Mouse (Mus musculus): ENCODE measurements around the gene Gorasp1.

The Gorasp1 gene

DNA sequence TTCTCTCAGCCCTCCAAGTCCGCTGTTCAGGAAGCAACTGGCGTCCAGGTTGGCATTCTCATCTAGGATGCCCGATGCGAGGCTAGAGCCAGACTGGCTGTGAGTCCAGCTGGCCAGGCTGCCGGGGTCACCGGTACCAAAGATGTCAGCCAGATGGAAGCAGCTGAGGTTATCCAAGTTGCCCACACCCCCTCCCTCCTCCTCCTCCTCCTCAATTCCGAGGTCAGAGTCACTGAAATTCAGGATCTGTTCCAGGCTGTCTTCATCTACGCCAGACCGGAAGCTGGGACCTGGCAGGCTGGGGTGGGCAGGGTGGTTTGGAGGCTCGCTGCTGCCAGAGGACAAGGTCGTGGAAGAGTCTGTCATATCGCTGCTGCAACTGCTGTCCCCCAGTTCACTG, 35.2 kb upstream of the Gorasp1 start:
- DNase-seq (ENCODE audit: extremely low spot score, low spot score), result no peak

DNA sequence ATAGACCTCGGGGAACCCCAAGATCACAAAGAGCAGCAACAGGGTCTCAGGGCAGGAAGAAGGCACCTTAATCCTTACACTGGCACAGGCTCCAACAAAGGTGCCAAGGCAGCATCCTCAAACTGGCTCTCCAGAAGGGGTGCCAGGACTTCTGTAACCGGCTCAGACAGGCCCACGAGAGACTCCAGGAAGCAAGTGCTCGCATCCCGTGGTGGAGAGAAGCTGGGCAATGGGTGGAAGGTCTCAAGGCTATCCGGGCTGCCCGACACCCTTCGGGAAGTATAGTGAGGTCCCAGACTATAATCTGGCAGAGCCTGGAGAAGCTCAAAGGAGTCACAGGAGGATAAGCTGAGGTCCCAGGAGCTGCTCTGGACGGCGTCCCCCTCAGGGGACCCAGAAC, 34.8 kb upstream of the Gorasp1 start:
- DNase-seq (ENCODE audit: extremely low spot score, low spot score), result no peak

DNA sequence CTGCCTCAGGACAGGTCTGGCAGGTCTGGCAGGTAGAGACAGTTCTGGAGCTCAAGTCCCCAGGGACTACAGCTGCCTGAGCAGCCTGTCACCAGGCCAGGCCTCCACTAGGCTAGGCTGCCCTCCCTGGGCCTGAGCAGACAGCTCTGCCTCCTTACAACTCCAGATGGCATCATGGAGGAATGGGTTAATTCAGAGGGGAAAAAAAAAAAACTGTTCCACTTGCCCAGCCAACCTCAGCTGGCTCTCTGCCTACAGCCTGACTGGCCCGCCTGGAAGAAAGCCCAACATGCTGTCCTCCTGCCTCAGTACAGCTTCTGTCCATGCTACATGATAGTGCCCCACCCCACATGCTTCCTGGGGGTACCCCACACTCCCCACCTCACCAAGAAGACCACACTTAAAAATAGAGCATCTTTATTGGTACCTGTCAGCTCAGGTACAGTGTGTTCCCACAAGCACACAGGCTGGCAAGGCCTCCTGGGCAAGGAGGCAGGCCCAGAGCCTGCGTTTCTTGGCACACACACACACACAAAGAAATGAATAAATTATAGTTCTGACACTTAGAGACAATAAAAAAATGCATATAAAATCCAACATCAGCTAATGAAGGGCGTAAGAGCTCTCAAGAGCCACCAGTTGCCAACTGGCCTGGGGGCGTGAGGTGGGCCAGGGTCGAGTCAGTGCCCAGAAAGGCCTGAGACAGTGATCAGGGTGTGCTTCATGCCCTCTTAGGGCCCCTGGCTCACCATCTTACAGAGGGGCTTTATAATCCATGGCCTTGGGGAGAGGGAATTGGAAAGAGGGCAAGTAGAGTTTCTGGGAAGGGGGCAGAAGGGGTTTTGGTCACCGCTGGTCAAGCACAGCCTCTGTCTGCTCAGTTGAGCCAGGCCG, 33.6 kb upstream of the Gorasp1 start:
- no peak for DNase-seq (ENCODE audit: extremely low spot score, low spot score)

DNA sequence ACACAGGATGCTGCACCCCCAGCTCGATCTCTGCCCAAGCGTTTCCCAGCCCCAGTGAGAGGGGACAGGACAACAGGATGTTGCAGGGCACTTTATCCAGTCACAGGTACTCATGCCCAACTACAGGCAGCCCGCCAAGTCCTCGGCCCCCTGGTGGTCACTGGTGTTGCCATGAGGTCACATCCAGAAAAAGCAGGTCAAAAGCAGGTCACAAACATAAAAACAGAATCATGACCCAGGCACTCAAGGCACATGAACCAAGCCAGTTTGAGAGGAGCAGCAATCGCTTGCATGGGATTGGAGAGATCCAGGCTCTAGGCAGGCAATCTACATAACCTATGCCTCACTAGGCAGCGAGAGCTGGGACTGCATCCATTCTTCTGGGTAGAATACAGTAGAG, 32.9 kb upstream of the Gorasp1 start:
- DNase-seq (ENCODE audit: extremely low spot score, low spot score), result peak; percentile 36

DNA sequence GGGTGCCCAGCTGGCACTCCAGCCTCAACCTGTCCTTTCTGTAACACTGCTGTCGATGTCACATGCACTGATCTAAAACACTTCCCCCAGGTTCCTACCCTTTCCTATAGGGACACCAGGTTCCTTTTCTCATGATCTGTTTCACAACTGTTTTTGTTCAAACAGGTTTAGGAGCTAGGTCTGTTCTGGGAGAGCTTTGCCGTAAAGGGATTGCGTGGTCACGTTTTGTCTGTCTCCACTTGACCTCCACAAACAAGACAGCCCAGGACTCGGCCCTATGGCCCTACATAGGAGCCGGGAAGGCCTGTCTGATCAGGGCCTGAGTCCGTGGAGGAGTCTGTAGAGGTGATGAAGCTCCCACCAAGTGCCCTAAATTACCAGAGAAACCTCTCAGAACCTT, 32.4 kb upstream of the Gorasp1 start:
- DNase-seq (ENCODE audit: extremely low spot score, low spot score), result no peak

DNA sequence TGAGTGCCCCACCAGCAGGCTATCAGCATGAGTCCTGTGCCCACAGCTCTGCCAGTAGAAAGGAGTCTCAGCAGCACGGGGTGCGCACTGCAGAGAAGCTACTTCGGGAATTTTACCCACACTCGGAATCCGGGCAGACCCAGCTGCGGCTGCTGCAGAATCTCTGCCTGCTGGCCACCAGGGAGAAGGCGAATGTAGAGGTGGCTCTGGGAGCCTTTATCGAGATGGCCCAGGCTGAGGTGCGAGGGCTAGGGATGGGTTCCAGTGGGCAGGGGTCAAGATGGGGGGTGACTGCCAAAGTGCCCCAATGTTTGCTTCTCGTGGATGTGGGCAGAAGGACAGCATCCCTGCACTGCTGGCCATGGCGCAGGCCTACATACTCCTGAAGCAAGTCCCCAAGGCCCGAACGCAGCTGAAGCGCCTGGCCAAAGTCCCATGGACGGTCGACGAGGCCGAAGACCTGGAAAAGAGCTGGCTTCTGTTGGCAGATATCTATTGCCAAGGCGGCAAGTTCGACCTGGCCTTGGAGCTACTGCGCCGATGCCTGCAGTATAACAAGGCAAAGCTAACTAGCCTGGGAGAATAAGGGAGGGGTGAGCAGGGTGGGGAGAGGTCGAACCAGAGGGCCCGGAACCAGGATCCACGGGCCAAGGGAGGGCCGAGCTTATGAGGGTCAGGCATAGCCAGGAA, 29.0 kb upstream of the Gorasp1 start:
- no peak for DNase-seq (ENCODE audit: extremely low spot score, low spot score)

DNA sequence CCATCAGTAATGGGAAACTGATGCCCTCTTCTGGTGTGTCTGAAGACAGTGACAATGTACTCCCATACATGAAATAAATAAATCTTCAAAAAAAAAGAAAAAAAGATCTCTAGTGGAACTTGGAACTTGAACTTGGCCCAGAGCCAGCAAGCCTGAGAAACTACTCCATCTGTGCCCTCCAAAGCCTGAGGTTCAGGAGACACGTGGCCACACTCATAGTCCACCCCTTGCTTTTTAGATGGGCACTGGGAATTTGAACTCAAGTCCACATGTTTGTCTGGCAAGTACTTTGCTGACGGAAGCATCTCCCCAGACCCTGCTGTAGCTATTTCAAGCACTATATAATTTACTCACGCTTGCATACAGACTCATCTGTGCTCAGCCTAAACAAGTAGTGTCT, 27.8 kb upstream of the Gorasp1 start:
- no peak for DNase-seq (ENCODE audit: extremely low spot score, low spot score)

DNA sequence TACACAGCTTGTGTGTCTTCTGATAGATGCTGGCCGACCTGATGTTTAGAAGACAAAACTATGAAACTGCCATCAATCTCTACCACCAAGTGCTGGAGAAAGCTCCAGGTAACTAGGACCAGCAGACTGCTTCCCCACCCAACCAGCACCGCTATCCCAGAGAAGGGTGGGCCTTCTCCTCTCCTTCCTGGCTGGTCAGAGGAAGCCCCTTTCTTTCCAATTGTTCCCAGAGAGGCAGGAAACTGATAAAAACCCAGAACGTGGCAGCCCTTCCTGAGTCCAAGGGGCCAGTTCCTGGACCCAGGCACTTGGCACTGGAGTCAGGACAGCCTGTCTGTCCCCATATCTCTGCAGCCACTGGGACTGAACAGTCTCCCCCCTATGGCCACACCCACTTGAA, 26.8 kb upstream of the Gorasp1 start:
- no peak for DNase-seq (ENCODE audit: extremely low spot score, low spot score)

DNA sequence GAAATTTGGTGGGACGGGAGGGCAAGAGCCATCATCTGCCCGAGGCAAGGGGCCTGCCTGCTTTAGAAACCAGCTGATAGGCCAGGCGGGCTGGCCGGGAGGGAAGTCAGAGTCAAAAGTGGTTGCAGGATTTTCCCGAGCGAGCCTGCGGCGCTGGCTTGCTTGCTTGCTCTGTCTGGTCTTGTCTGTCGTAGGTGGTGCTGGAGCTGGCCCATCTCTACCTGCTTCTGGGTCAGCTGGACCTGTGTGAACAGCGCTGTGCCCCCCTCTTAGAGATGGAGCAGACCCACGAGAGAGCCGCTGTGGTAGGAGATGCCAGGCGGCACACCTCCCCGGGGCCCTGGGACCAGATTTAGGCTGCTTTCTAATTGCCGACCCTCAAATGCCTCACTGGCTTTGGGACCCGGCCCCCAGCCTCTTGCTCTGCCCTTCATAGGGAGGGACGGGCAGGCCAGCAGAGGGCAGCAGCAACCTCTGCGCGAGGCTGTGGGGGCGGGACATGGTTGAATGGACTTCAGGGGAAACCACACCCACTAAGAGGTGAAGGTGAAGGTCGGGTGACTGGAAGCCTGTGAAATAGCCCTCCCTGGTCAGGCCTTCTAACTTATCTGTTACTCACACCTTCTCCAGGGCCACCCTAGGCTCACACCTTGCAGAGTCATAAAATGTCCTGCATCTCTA, 25.8 kb upstream of the Gorasp1 start:
- DNase-seq (ENCODE audit: extremely low spot score, low spot score), result peak; percentile 79

DNA sequence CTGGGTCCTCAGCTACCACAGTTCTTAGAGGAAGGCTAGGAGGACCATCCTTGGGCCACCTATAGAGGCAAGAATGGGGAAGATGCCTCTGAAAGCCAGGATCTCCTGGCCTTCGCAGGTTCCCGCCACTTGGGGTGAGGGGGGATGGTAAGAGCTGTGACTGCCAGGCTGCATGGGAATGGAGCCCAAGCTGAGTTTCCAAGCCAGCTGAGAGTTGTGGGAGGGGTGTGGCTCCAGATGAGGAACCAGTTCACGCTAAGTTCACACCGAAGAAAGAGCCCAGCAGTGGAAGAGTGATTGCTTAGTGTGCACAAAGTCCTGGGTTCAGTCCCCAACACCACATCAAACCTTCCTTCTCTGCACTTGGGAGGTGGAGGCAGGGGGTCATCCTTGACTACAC, 24.9 kb upstream of the Gorasp1 start:
- no peak for DNase-seq (ENCODE audit: extremely low spot score, low spot score)

DNA sequence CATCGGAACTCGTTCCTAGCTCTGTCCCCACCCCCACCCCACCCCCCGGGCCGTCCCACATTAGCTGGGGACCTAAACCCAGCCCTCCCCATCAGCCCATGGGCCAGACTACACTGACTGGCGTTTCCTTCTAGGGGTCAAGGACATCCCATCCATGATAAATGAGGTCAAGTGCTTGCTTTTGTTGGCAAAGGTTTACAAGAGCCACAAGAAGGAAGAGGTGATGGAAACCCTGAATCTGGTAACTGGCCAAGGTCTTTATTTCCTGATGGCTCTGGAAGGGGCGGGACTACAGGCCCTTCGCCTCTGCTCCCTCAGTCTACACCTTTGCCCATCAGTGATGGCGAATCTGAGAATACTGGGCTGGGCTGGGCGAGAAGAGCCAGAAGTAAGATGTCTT, 21.5 kb upstream of the Gorasp1 start:
- no peak for DNase-seq (ENCODE audit: extremely low spot score, low spot score)

DNA sequence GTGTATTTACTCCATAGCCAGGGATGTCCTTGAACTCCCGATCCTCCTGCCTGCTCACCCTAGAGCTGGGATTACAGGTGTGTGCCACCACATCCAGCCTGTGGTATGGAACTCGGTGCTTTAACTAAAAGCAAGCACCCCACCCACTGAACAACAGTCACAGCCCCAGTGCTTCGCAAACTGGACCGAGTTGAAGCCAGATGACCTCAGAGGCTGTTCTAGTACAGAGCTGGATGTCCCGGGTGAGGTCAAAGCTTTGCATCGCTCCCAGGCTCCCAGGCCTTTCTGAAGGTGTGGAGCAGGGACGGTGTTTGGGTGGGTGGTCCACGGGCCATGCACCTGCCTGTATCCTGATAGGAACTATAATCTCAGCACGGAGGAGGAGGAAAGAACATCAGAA, 14.0 kb upstream of the Gorasp1 start:
- no peak for DNase-seq (ENCODE audit: extremely low spot score, low spot score)

DNA sequence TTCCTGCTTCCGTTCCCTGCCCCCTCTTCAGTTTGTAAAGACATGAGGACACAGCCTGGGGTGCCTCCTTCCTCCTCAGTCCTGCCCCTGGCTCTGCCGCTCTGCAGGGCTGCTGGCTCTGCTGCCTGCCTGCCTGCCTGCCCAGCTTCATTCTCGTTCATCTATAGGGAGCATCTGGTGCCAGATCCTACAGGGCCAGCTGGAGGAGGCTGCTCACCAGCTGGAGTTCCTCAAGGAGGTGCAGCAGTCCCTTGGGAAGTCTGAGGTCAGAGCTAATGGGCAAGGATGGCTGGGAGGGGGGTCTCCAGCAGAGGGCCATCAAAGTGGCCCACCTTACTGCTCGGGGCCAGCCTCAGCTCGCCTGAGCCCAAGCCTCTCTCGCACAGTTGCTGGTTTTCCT, 13.1 kb upstream of the Gorasp1 start:
- DNase-seq (ENCODE audit: extremely low spot score, low spot score), result no peak

DNA sequence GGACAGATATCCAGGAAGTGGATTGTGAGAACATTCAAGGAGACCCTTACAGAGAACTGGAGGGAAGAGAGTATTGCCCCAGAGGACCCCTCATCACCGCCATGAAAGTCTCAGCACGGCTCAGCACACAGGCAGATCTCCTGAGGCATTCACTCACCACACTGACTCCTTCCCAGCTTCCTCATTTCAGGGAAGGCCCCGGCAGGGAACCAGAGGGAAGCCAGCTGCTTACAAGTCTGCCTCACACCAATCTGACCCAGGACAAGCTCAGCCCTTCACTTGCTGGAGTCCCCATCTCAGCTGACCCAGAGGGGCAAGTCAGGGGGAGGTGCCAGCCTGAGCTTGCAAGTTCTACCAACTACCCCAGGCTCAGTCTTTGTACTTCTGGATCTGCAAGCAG, 11.4 kb upstream of the Gorasp1 start:
- no peak for DNase-seq (ENCODE audit: extremely low spot score, low spot score)

DNA sequence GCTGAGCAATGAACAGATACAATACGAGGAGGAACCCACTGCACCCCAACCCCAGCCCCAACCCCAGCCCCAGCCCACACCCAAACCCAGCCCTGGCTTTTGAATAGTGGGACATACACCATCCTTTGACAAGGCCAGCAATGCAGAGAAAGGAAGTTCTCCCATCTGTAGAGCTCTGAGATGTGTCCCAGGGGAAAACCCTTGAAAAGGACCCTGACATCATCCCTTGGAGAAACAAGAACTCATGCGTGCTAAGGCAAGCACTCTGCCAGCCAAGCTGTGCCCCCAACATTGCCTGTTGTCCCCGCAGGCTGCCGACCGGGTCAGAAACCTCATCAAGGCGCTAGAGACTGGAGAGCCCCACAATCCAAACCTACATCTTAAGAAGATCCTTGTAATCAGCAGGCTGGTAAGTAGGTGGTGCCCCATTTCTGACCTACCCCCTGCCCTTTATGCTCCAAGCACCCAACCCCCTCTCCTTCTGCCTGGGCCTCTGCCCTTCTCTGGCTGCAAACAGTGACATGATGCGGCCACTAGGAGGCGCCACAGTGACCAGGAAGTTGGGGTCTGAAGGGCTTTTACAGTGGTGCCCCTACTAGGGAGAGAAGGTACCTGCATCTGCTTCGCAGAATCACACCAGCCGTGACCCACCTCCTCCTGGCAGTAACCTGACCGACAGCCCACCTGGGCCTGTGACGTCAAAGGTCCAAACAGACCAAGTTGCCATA, 8.0 kb upstream of the Gorasp1 start:
- no peak for DNase-seq (ENCODE audit: extremely low spot score, low spot score)

DNA sequence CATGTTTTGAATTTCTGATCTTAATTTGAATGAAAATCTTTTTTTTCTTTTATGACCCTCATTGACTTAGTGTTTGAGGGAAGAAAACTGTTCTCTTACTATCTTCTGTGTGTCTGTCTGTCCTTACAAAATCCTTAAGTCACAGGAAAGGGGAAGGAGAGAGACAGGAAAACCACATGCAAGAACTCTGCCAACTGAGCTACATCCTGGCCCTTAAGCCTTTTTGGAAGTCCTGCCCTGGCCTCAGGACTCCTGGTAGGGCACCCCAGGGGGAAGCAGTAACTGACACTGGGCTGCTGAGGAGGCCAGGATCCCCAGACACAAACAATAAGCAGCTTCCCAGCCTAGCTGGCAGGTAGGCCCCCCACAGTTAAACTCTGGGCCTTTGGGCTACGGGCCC, 6.0 kb upstream of the Gorasp1 start:
- DNase-seq (ENCODE audit: extremely low spot score, low spot score), result no peak

DNA sequence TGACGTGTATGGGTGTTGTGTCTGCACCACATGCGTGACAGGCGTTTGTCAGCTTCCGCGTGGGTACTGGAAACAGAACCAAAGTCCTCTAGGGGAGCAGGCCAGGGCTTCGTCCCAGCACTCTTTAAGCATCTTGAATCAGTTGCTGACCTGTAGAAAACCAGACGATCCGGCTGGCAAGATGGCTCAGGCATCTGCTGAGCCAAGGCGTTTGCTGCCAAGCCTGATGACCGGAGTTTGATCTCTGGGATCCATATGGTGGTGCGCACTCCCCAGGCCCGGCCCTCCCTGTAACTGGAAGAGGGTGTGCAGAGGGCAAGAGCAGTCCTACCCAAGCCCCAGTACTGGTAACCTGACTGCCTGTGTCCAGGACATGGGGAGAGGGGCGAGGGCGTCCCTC, 4.5 kb upstream of the Gorasp1 start:
- no peak for DNase-seq (ENCODE audit: extremely low spot score, low spot score)

DNA sequence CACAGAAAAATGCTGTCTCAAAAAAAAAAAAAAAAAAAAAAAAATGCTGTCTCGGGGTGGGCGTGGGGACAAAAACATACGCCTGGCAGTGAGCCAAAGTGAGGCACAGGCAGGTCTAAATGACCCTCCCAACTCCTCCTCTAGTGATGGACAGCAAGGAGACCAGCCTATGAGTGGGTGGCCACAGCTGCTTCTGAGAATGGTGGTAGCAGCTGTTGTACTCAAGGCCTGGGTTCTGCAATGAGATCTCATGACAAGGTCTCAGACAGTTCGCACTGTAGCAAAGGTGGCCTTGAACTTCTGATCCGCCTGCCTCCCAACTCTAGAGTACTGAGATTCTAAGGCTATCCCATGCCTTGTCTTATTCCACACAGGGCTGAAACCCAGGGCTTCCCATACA, 4.0 kb upstream of the Gorasp1 start:
- no peak for DNase-seq (ENCODE audit: extremely low spot score, low spot score)

DNA sequence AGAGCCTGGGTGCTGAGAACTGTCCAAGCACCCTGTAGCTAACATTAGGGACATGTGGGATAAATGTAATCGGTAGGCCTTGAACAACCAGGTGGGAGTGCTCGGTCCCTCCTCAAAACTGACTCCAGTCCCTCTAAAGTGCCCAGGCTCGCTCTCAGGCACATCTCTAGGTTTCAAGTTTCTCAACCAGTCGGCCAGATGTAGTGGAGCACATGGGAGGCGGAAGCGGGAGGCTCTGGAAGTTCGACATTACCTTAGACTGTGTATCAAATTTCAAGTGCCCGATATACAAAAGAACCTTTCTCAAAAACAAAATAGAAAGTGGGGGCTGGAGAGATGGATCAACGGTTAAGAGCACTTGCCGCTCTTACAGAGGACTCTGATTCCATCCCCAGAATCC, 2.3 kb upstream of the Gorasp1 start:
- DNase-seq (ENCODE audit: extremely low spot score, low spot score), result no peak

DNA sequence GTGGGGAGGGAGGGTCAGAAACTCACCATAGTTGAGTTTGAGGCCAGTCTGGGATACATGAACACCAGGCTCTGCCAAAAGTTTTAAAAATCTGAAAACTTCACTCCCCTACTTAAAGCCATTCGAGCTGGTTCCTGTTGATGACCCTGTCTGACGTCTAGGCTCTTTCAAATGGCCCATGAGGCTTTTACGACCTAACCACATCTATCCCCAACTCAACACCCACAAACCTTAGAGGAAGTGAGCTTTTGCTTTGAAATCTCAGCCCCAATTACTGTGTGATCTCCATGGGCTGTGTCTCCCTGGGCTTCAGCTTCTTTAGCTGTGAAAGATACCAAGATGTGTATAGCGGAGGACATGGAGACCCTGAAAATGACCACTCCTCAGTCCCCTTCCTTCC, 1.1 kb upstream of the Gorasp1 start:
- DNase-seq (ENCODE audit: extremely low spot score, low spot score), result no peak

DNA sequence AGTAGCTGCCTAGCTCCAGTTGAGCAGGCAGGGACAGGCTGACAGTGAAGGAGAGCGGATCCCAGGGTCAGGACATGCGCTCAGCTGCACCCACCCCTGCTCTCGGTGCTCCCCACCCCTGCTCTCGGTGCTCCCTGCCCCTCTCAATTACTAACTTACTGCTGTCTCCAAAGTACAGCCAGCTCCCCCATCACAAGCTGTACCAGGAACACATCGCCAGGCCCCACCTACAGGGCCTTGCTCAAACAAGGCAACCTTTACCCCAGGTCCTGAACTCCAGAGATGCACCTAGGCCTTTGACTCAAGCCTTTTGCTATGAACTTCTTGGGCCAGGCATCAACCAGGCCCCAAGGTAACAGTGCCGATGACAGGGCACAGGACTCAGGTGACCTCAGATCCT, 3.7 kb downstream of the Gorasp1 start:
- DNase-seq (ENCODE audit: extremely low spot score, low spot score), result no peak

DNA sequence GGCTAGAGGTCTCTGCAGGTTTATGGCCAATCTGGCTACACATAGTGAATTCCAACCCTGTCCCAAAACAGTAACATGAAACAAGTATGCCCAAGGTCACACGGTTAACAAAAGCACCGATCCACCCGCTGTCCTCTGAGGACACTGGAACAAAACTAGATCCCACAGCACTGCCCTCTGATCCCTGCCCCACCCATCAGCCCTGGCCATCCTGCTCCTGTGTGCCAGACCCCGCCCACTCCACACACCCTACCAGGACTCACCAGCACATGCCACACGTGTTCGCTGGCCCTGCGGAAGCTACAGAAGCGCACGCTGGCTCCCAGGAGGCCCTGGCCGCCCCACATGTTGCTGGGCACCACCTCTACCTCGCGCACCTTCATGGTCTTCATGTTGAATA, 5.0 kb downstream of the Gorasp1 start:
- no peak for DNase-seq (ENCODE audit: extremely low spot score, low spot score)
